Mouse (Mus musculus) lung, adult 18-20 months (tissue): ENCODE results near the gene Ptger3.

Experiments
- DNase-seq, 2 experiments: peaks; one replicate each; pipeline ENCODE4 v3.0.0; 2022; ENCODE audit warnings: mixed read lengths in 2 of 2

Gene Ptger3

GRCm38 (mm10) chr3:157582626-157583405, 16.1 kb downstream of the Ptger3 start:
- no peak for DNase-seq

DNA sequence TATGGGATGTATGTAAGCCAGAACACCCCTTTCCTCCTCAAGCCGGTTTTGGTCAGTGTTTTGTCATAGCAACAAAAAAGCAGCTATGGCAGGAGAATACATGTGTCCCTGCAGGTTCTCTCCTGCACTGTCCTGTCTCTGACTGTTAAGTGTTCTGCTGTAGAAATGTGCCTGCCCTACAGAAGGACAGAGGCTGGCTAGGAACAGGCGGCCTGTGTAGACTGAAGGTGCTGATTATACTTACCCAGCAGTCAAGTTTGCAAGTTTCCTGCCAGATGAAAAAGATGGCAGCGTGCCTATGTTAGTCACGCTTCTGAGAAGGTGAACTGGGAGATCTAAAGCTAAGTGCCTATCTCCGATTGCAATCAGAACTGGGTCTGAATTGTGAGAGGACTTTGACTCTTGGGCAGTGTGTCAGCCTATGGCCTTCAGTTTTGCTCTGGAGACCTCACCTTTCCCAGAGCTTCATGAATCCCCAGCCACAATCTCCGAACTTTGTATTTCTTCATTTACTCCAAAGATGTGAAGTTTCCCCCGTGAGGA, 31.2 kb downstream of the Ptger3 start:
- DNase-seq: no peak

DNA sequence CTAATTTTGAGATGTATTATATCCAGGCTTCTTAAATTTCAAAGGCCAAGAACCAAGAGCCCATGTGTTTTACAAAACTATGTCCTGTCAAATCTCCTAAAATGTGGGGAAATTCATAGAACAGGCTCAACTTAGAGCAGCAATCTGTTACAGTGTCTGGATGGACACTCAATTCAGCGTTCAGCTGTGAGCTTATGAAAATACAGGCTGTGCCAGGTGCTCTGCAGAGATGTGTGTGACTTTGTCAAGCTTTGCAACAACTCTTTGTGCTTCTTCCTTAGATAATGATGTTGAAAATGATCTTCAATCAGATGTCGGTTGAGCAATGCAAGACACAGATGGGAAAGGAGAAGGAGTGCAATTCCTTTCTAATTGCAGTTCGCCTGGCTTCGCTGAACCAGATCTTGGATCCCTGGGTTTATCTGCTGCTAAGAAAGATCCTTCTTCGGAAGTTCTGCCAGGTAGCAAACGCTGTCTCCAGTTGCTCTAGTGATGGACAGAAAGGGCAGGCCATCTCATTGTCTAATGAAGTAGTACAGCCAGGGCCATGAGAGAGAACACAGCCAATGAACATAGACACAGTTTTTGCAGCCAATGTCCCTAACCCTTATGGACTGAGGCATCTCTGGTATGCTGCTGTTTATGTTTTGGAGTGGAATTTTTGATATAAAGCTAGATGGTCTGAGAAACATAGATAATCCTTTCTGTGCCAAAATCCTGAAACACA, 38.2 kb downstream of the Ptger3 start:
- no peak for DNase-seq

DNA sequence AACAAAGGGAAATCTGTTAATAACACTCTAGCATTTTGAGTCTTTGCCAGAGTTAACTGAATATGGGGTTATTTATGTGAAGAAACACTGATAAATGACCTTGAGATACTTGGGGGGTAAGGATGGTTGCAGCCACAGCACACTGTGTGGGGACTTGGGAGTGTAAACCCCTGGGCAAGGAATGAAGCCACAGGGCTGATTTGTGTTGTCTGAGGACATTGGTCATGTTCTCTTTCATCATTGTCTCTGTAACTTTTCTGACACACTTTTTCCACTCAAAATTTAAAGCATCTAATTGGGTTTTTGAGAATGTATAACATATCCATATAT, 38.7 kb downstream of the Ptger3 start:
- no peak for DNase-seq

- no peak for DNase-seq
These were observed 46.9 kb downstream of the Ptger3 start for GRCm38 (mm10) chr3:157613542-157613941.

- DNase-seq: no peak
These were observed 50.3 kb downstream of the Ptger3 start for GRCm38 (mm10) chr3:157616949-157617348.

GRCm38 (mm10) chr3:157627407-157627806, 60.7 kb downstream of the Ptger3 start:
- no peak for DNase-seq

GRCm38 (mm10) chr3:157630671-157631070, 64.0 kb downstream of the Ptger3 start:
- DNase-seq: no peak

GRCm38 (mm10) chr3:157631383-157631782, 64.7 kb downstream of the Ptger3 start:
- no peak for DNase-seq

- DNase-seq: no peak
These were observed 67.7 kb downstream of the Ptger3 start for GRCm38 (mm10) chr3:157634431-157634830.

DNA sequence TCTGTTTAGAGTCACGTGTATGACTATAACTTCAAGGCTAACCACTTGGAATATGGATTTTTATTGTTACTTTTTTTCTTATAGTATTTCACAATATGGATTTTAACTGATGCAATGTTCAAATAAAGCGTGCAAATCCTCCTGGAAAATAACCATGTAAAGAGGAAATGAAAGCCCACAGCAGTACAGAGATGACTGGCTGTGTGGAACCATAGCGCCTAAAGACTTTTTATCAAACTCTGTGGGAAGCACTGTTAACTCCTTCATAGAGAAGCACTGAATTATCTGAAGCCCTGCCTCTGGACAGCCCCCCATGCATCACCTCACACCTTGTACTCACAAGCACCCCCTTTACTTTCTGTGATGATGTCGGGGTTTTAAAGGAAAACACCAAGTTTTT, 69.0 kb downstream of the Ptger3 start:
- no peak for DNase-seq

DNA sequence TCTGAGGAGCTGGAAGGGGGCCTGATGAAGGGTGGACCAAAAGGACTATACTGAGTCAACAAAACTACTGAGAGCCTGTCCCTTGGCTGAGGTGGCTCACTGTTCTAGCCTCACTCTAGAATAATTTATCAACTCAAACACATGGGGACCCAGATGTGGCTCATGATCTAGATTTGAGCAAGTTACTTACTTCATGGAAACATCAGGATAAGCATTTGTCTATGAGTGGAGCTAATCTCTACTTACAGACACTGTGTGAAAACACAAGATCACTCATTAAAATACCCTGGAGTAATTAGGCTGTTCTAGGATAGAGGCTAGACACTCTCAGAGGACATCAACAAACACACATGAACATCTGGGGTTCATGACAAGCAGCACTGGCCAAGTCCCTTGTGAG, 70.2 kb downstream of the Ptger3 start:
- DNase-seq: no peak

DNA sequence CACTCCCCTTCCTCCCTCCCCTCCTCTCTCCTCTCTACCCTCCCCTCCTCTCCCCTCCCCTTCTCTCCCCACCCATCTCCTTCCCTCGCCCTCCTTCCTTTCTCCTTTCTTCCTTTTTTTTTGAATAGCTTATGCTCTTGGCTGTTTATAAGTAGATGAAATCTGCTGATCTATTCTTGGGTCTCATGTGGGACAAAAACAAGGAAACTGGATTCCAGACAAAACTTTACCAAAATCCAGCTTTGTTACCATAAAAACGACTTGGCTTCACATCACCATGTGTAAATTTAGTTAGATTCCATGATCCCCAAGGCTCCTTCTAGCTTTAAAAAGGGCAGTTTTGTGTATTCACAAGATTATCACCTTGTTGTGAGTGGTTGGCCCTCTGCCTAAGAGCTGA, 70.6 kb downstream of the Ptger3 start:
- DNase-seq: no peak

DNA sequence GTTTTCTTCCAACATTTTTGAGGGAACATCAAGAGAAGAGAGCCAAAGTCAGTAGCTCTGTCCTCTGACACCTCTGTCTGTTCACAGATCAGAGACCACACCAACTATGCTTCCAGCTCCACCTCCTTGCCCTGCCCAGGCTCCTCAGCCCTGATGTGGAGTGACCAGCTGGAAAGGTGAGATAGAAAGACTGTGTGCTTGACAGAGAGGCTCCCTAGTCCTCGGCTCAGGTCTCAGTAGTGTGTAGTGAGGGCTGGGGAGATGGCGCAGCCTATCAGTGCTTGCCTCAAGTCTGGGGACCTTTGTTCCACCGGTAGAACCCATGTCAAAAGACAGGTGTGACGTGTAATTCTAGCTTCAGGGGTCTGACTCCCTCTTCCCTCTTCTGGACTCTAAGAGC, 74.9 kb downstream of the Ptger3 start:
- no peak for DNase-seq

DNA sequence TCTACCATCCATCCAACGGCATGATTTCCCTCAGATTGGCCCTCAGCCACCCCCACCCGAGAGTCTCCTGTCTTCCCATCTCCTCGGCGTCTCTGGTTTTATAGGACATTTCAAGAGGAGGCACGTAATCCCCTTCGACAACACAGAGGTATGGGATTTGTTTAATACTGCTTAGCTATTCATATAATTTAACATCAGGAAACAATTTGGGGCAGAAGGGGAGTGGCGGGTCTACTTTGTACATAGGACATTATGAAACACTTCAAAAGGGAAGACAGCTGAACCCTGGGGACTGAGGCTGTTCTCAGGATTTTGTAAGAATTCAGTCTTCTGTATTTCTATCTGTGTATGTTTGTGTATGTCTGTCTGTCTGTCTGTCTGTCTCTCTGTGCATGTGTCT, 94.9 kb downstream of the Ptger3 start:
- no peak for DNase-seq

- no peak for DNase-seq
These were observed 97.9 kb downstream of the Ptger3 start for GRCm38 (mm10) chr3:157664486-157665041.

- no peak for DNase-seq
These were observed 98.8 kb downstream of the Ptger3 start for GRCm38 (mm10) chr3:157665471-157665870.

GRCm38 (mm10) chr3:157666142-157666541, 99.5 kb downstream of the Ptger3 start:
- no peak for DNase-seq

DNA sequence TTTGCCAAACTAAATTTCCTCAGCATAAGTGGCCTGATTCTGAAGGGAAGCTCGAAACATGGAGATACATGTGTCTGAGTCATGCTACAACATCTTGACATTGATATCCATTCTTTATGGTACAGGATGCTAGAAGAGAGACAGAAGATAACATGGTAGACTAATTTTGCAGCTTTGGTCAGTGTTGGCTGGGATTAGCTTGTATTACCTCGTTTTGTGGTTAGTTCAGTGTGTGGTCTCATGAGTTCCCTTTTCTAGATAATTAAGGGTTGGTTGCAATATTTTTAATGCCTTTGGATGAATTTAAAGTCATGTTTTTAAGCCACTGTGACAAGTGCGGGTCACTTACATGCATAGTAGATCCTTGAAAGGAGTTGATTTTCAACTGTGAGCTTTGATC, 119.4 kb downstream of the Ptger3 start:
- DNase-seq: no peak

GRCm38 (mm10) chr3:157688419-157689162, 121.9 kb downstream of the Ptger3 start:
- no peak for DNase-seq
